Mouse (Mus musculus): ENCODE results near the gene Cuedc2. TPM values are rescaled to one million over a fixed set of nuclear protein-coding genes. Genes with fewer than 3 reads are reported as not detected.
A peak's percentile ranks its signal among the peaks of the same experiment; 100 is the strongest.

Gene Cuedc2
- total and polyA plus RNA-seq, 3 experiments: 251 to 302 (median 297) TPM

- H3K79me2 ChIP-seq (ENCODE audit: control insufficient read depth, insufficient read depth, low read length, poor library complexity): peaks cover 8% of the 10 kb centered on the region
- peaks cover 19 to 34% of the 10 kb centered on the region in 2 experiments for H3K4me1 ChIP-seq (ENCODE audit: control insufficient read depth in 1 of 2, insufficient read depth in 2 of 2, low read length in 2 of 2)
- DNase-seq (ENCODE audit: low read depth, low spot score): no peak
- no peaks in the 10 kb centered on the region for H3K27me3 ChIP-seq (ENCODE audit: control insufficient read depth in 1 of 2, insufficient read depth in 2 of 2, low read length in 2 of 2)
- H3K36me3 ChIP-seq (ENCODE audit: control insufficient read depth in 1 of 2, insufficient read depth in 2 of 2, low read length in 2 of 2): peaks cover 0 to 39% of the 10 kb centered on the region in 2 experiments; a peak in 2 of 4 replicates
- H3K4me3 ChIP-seq (ENCODE audit: control insufficient read depth in 1 of 2, insufficient read depth in 1 of 2, low read depth in 2 of 2, low read length in 2 of 2): peak overlapping the region in 1 of 2 experiments; percentile 84; a peak in 2 of 4 replicates
- peak overlapping the region; percentile 84 for H3K9ac ChIP-seq (ENCODE audit: control insufficient read depth, low read depth, low read length, poor library complexity, severe bottlenecking)
- peak overlapping the region; percentile 78 for H3K27ac ChIP-seq (ENCODE audit: control insufficient read depth, low read depth, low read length)
- H3K9me3 ChIP-seq (replicated peaks; ENCODE audit: insufficient read depth, low read length): no peaks in the 10 kb centered on the region
- peak; percentile 82 for TF ChIP-seq ZNF384 (IDR thresholded peaks at IDR 0.05; ENCODE audit: low read depth, low read length)
- TF ChIP-seq MAFK (IDR thresholded peaks at IDR 0.05; ENCODE audit: borderline replicate concordance, low read depth, low read length): no peak
These were observed 8.6 kb upstream of the Cuedc2 start for GRCm38 (mm10) chr19:46347146-46347545.

DNA sequence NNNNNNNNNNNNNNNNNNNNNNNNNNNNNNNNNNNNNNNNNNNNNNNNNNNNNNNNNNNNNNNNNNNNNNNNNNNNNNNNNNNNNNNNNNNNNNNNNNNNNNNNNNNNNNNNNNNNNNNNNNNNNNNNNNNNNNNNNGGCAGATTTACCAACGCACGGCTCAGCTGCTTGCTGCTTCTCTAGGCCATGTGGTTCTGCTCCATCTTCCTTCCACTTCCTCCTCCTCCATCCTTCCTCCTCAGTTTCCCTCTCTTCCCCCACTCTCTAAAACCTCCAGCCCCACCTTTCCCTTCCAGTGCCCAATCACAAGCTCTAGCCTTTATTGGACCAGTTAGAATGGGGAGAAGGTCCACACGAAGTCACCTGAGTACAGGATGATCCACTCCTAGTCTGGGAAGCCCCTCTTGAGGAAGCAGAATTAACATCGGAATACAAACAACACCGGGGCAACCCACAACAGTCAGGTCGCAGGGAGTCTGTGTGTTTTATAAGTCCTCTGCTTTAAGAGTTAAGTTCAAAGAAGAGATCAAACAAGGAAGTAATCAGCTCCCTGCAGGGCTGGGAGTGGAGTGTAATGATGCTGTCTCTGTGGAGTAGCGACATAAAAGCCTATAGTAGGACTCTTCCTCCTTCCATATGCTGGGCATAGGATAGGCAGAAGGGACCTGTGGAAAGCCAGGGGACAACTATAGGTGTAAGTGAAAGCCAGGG, 6.4 kb upstream of the Cuedc2 start:
- Histone ChIP-seq H3K27me3 (ENCODE audit: control insufficient read depth in 1 of 2, insufficient read depth in 2 of 2, low read length in 2 of 2) (no peaks in the 10 kb centered on the region), H3K9ac (ENCODE audit: control insufficient read depth, low read depth, low read length, poor library complexity, severe bottlenecking) (peak overlapping the region; percentile 16; the same call in 1 of the 2 replicates), H3K9me3 (replicated peaks; ENCODE audit: insufficient read depth, low read length) (no peaks in the 10 kb centered on the region), H3K27ac (ENCODE audit: control insufficient read depth, low read depth, low read length) (peak overlapping the region; percentile 46), H3K4me1 (ENCODE audit: control insufficient read depth in 1 of 2, insufficient read depth in 2 of 2, low read length in 2 of 2) (peaks cover 26 to 52% of the 10 kb centered on the region in 2 experiments), H3K79me2 (ENCODE audit: control insufficient read depth, insufficient read depth, low read length, poor library complexity) (peaks cover 8% of the 10 kb centered on the region), H3K4me3 (ENCODE audit: control insufficient read depth in 1 of 2, insufficient read depth in 1 of 2, low read depth in 2 of 2, low read length in 2 of 2) (peak overlapping the region; percentile 3 to 5; a peak in 2 of 4 replicates), H3K36me3 (ENCODE audit: control insufficient read depth in 1 of 2, insufficient read depth in 2 of 2, low read length in 2 of 2) (peaks cover 0 to 55% of the 10 kb centered on the region in 2 experiments; a peak in 2 of 4 replicates)
- peak; percentile 77 for DNase-seq (ENCODE audit: low read depth, low spot score)
- peak; percentile 30; the same call in 1 of the 2 replicates for TF ChIP-seq HCFC1 (IDR thresholded peaks at IDR 0.05; ENCODE audit: low read depth, low read length)
- TF ChIP-seq ELF1 (IDR thresholded peaks at IDR 0.05; ENCODE audit: low read depth, low read length): 0 out of 2 replicates have a peak, but pooled peaks have one; percentile 45
- TF ChIP-seq MAX (IDR thresholded peaks at IDR 0.05; ENCODE audit: low read length): peak; percentile 48
- peak; percentile 79; the same call in 1 of the 2 replicates for TF ChIP-seq MYC (IDR thresholded peaks at IDR 0.05; ENCODE audit: low read depth, low read length)
- TF ChIP-seq ZMIZ1 (IDR thresholded peaks at IDR 0.05; ENCODE audit: low read depth, low read length): no peak
- no peak for TF ChIP-seq POLR2A (IDR thresholded peaks at IDR 0.05; ENCODE audit: control insufficient read depth in 1 of 2, insufficient read depth in 1 of 2, low read depth in 1 of 2, low read length in 2 of 2, poor library complexity in 1 of 2)
- TF ChIP-seq SIN3A (IDR thresholded peaks at IDR 0.05; ENCODE audit: low read length): peak; percentile 41
- no peak for TF ChIP-seq MAZ (IDR thresholded peaks at IDR 0.05; ENCODE audit: low read depth, low read length)
- TF ChIP-seq MXI1 (IDR thresholded peaks at IDR 0.05; ENCODE audit: low read depth, low read length): peak; percentile 62; the same call in 1 of the 2 replicates

DNA sequence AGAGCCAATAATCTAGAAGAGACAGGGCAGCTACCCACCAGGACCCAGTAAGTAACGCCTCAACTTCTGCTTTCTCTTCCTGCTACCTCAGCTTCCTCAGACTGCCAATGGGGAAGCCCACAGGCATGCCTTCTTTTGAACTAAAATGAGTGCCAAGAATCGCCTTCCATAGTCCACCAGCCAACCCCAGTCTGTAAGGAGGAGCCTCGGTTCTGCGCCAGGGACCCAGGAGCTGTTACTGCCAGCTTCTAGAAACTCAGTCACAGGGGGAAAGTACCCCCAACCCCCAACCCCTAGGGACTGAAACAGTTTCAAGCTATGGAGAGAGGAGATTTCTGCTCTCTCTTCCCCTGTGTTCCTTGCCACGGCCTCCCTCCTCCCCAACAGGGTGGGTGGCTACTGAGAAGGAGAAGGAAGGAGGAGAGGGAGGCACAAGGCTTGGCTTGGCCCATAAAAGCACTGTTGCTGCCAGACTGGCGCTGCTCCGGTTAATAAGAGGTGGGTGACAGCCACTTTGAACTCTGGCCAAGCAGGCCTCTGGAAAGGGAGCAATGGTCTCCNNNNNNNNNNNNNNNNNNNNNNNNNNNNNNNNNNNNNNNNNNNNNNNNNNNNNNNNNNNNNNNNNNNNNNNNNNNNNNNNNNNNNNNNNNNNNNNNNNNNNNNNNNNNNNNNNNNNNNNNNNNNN, 927 bp upstream of the Cuedc2 start:
- H3K9ac ChIP-seq (ENCODE audit: control insufficient read depth, low read depth, low read length, poor library complexity, severe bottlenecking): peak overlapping the region; percentile 73
- peaks cover 0 to 41% of the 10 kb centered on the region in 2 experiments; a peak in 2 of 4 replicates for H3K36me3 ChIP-seq (ENCODE audit: control insufficient read depth in 1 of 2, insufficient read depth in 2 of 2, low read length in 2 of 2)
- H3K4me1 ChIP-seq (ENCODE audit: control insufficient read depth in 1 of 2, insufficient read depth in 2 of 2, low read length in 2 of 2): peaks cover 23 to 34% of the 10 kb centered on the region in 2 experiments
- H3K27ac ChIP-seq (ENCODE audit: control insufficient read depth, low read depth, low read length): peak overlapping the region; percentile 89
- no peaks in the 10 kb centered on the region for H3K9me3 ChIP-seq (replicated peaks; ENCODE audit: insufficient read depth, low read length)
- H3K79me2 ChIP-seq (ENCODE audit: control insufficient read depth, insufficient read depth, low read length, poor library complexity): peaks cover 18% of the 10 kb centered on the region
- H3K27me3 ChIP-seq (ENCODE audit: control insufficient read depth in 1 of 2, insufficient read depth in 2 of 2, low read length in 2 of 2): no peaks in the 10 kb centered on the region
- DNase-seq (ENCODE audit: low read depth, low spot score): peak; percentile 95
- peak overlapping the region; percentile 52 to 57 for H3K4me3 ChIP-seq (ENCODE audit: control insufficient read depth in 1 of 2, insufficient read depth in 1 of 2, low read depth in 2 of 2, low read length in 2 of 2)
- TF ChIP-seq NRF1 (IDR thresholded peaks at IDR 0.05; ENCODE audit: insufficient read depth, low read depth, low read length, poor library complexity, severe bottlenecking) (peak; percentile 52; the same call in 1 of the 2 replicates), EP300 (IDR thresholded peaks at IDR 0.05; ENCODE audit: low read depth in 1 of 2, low read length in 2 of 2) (peak in 1 of 2 experiments; percentile 31; a peak in 1 of 4 replicates), MXI1 (IDR thresholded peaks at IDR 0.05; ENCODE audit: low read depth, low read length) (0 out of 2 replicates have a peak, but pooled peaks have one; percentile 14), NELFE (IDR thresholded peaks at IDR 0.05; ENCODE audit: low read depth, low read length) (no peak; the same call in none of the 2 replicates), CHD1 (IDR thresholded peaks at IDR 0.05; ENCODE audit: low read depth, low read length) (no peak), MYB (IDR thresholded peaks at IDR 0.05; ENCODE audit: low read depth, low read length) (no peak), MAX (IDR thresholded peaks at IDR 0.05; ENCODE audit: low read length) (peak; percentile 38; the same call in 1 of the 2 replicates), SMC3 (IDR thresholded peaks at IDR 0.05; ENCODE audit: low read depth, low read length) (0 out of 2 replicates have a peak, but pooled peaks have one; percentile 7), GABPA (IDR thresholded peaks at IDR 0.05; ENCODE audit: low read depth, low read length) (no peak), POLR2AphosphoS5 (IDR thresholded peaks at IDR 0.05; ENCODE audit: borderline replicate concordance, low read depth, low read length) (0 out of 2 replicates have a peak, but pooled peaks have one; percentile 14), BHLHE40 (IDR thresholded peaks at IDR 0.05; ENCODE audit: borderline replicate concordance, low read depth, low read length) (peak; percentile 6; the same call in 1 of the 2 replicates), MYC (IDR thresholded peaks at IDR 0.05; ENCODE audit: low read depth, low read length) (no peak), TBP (IDR thresholded peaks at IDR 0.05; ENCODE audit: low read depth, low read length) (peak; percentile 75)

Data from MEL (cell line).